Mouse (Mus musculus): ENCODE data around the gene Alg1.
A peak's percentile ranks its signal among the peaks of the same experiment; 100 is the strongest.
"Not testable (repeated sequence)": the region's sequence is repeated elsewhere in the genome, so short reads cannot be mapped to it uniquely, and the experiment has no call there.

Alg1 gene

DNA sequence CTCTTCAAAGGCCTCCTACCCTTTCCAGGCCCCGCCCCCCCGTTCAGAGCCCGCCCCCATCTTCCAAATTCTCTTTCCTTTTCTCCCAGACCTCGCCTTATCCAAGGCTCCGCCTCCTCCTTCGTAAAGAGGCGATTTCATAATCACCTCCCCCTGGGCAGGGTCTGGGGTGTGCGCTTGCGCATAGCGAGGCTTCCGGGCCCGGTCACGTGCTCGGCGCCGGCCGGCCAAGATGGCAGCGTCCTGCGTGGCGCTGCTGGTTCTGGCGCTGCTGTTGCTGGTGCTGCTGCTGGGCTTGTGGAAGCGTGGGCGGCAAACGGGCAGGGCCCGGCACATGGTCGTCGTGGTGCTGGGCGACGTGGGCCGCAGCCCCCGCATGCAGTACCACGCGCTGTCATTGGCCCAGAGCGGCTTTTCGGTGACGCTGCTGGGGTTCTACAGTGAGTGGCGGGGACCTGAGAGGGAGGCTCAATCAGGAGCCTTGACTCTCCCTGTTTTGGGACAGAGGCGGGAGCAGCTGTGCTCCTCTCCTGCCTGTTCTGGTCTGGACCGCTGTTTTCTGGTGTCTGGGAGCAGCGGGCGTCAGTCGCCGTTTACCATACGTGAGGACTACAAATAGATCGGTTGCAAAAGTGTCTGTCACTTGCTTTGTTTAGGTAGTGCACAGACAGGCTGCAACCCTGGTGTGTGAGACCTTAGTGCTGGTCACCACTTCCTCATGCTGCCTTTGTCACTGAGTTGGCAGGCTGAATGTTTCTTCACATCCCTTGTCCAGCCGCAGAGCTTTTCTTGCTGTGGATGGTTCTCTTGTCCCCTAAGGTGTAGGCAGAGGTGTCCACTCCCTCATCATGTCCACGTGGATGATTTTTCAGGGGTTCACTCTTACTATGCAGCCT is at the start of gene Alg1:
Alg1 (plus strand) TSS at position 204 of the 896 bp plus-strand sequence.
- peak; percentile 96 for DNase-seq

DNA sequence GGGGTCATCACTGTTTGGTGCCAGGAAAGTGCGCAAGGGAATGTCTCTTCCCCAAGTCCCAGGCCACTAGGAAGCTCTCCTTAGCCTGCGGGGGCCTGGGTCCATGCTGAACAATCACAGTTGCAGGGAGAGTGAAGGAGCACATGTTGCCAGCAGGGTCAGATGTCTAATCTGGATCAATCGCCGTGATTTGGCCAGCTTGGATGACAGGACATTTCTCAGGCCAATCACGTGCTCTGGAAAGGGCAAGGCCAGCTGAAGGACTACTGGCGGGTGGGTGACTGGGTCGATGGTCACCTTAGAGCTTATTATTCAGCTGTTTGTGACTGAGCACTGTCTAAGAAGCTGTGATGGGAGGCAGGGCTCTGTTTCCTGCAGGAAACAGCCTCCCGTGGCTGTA is 49.3 kb upstream of the Alg1 start:
- DNase-seq = no peak

DNA sequence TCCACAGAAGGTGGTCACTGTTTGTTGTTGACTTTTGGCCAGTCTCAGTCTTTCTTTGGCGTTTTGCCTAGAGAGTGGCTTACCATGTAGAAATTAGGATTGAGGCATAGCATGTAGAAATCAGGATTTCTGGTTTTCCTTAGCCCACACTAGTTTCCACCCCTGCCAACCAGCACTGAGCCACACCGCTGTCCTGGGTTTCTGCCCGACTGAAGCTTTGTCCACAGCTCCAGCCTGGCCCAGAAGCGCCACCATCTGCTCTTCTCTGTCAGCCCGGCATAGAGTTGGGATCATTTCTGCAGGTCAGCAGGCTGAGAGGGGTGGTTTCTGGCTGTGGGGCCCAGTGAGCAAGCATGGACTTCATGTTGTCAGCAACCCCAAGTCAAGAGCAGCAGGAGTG is 48.5 kb upstream of the Alg1 start:
- no peak for DNase-seq

DNA sequence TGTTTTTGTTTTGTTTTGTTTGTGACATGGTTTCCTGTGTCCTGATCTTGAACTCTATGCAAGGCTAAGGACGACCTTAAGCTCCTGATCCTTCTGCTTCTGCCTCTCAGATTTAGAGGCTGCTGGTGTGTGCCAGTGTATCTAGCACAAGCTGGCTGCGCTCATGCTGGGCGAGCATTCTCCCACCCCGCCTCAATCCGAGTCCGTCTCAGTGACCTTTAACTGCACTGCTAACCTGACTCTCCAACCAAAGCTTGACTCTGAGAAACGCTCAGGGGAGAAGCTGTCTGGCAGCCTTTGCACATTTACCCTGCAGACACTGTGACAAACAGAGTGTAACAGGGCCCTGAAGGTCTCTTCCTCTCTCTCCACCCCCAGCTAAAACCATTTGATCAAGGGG is 47.7 kb upstream of the Alg1 start:
- DNase-seq = no peak

DNA sequence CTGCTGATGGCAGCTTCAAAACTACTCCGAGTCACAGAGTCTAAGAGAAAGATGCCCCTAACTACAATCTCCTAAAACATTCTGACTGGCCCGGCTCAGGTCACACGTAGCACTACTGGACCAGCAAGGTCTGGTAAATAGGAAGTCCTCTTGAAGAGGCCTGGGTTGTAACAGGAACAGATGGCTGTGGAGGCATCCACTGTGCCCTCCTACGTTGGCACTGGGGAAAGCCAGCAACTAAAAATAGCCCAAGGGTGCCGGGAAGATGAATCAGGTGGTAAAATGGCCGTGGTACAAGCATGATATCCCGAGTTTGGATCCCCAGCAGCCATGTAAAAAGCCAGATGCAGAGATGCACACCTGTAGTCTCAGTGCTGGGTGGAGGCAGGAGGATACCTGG is 47.2 kb upstream of the Alg1 start:
- no peak for DNase-seq

DNA sequence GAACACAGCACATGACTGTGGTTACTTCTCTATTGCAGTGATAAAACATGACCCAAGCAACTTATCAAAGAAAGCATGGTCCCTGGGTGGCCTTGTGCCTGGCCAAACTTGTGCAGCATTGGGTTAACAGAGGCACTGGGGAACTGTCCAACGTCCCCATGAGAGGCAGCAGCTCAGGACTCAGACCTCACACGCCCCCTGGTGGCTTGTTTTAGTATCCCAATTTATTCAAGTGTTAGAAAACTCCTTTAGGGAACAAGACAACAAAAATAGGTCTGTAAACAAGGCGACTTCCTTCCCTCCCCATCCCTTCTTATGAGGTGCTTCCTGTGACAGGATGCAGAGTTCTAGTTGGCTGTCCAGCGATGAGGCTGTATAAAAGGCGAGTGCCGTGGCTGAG is 38.3 kb upstream of the Alg1 start:
- peak; percentile 74 for DNase-seq

DNA sequence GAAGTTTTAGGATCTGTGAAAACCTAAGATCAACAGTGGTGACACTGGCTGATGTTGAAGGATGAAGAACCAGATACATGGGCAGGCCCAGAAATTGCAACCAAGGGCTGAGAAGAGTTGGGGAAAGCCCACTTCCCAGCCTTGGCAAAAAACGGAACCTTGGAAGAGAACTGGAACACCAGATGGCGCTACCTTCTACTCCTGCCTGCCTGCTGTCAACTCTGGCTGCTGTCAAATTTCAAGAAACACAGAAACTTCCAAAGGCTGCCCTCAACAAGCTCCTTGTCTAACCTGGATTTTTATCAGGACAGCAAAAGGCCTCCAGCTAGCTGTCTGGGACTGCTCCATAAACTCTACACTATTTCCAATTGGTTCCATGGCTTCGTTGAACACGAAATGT is 30.7 kb upstream of the Alg1 start:
- peak; percentile 70 for DNase-seq

DNA sequence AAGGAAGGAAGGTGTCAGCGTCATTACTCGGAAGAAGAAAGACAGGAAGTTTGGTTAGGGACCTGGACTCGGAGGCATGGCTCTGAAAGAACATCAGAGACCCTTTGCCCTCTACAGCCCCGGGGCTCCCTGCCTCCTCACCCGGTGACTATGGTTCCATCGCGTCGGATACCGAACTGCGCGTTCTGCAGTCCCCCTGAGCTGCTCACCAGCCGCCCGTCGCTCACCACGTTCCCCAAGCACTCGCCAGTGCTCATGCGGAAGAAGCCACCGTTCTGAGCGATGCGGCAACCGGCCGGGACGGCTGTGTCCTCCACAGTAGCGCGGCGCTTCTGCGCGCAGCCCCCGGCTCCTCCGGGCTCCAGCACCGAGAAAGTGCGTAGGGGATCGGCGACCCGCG is 30.2 kb upstream of the Alg1 start:
- DNase-seq = peak; percentile 46

DNA sequence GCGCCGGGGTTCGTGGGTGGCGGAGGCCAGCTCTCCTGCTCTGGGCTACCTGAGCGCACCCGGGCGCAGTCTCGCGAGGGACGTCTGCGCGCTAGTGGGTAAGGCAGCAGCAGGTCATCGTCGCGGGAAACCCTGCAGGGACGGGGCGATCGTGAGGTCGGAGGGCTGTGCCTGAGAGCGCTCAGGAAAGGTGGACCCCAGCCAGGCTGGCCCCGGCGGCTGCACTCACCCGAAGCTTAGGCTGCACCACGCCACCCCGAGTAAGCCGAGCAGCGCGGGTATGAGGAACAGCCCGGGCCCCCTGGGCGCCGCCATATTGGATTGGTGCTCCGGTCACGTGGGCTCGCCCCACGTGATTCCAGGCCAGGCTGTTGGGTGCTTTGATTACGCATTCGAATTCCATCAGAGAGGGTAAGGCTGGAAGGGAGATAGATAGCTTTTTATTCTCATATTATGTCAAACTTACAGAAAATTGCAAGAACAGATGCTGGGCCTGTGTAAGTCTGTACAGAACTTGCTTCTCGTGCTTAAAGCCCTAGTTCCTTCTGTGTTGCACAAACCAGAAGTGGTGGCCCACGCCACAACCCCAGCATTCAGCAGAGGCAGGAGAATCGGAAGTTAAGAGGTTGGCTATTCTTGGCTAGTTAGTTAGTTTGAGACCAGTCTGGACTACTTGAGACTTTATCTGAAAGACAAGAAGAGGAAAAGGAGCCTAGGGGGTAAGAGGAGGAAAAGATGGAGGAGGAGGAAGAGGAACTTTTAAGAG is 29.6 kb upstream of the Alg1 start, which contains the start of gene Nagpa:
Nagpa (minus strand) TSS at position 345 of the 766 bp plus-strand sequence.
- DNase-seq = peak; percentile 89

DNA sequence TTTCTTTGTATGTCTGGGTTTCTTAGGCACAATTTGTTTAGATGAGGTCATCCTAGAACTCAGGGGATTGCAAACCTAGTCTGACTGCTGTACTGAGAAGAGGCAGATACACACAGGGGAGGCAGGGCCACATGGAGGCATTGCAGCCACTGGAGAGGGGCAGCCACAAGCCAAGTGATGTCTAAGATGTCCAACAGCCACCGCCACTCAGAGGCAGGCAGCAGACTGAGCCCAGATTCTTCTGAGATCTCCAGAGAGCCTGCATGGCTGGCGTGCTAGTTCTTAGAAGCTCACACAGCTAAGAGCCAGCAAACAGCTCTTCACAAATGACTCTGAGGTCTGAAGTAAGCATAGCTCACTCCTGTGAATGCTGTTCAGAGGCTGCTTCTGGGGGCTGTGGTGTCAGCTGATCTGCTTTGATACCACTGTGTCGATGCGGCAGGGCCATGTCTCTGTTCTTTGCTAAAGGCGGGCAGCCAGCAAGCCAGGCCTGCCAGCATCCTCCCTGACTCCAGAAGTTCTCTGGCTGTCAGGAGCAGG is 27.9 kb upstream of the Alg1 start:
- no peak for DNase-seq

DNA sequence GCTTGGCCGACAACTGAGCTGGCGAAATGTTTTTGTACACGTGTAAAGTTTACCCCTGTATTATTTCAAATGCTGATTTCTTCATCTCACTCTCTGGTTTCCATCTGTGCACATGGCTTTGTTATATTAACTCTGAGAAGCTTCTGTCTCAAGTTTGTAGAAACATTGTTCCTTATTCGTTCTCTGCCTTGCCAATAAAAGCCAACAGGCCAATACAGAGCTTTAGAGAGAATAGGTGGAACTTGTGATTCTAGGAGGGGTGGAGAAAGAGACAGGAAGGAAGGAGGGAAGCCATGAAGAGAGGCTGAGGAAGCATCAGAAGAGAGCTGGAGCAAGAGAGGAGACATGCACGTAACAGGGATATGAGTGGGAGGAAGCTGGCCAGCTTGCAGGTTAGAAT is 27.4 kb upstream of the Alg1 start:
- no peak for DNase-seq

DNA sequence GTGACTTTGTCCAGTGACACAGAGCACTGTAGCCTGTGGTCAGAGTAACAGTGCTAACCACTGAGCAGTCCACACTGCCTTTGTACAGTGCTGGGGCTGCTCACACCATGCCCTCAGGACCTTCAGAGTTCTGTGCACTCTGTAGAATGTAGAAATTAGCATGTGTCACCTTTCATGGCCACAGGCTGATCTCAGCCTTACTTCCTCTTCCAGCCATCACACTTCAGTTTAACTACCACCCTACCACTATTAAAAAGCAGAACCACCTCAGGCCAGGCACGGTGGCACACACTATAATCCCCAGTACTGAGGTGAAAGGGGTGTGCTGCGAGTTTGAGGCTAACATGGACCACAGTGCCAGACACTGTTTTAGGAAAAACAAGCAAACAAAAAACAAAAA is 23.1 kb upstream of the Alg1 start:
- no peak for DNase-seq

DNA sequence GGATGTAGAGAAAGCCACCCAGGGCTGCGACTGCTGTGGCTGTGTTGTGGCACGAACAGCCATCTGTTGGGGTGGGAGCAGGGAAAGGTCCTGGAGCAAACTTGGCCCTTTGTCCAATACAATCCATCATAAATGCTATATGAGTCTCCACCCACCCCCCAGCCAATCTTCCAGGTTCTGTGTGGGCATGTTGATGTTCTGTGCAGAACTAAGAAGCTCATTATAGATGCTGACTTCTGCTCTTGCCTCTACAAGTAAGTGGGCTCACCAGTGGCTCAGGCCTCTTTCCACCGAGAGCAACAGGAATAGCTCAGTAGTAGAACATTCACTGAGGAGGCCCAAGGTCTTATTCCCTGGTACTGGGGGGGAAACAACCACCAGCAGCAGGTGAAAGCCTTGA is 21.3 kb upstream of the Alg1 start:
- DNase-seq = no peak

DNA sequence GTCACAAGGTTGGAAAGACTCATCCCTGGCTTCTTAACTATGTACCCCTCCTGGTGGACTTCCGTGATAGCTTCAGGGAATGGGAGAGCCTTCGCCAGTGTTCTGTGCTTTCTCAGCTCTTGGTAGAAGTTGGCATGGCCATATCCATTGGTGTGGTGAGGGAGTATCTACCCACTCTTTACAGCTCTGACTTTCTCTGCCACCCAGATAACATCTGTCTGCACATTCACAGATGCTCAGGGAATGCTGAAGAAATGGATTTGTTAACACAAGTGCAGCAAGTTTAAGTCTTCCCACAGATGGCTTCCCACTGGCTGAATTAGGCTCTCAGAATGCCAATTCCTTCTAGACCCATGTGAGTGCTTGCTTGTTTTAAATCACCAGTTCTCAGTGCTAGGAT is 19.3 kb upstream of the Alg1 start:
- no peak for DNase-seq

DNA sequence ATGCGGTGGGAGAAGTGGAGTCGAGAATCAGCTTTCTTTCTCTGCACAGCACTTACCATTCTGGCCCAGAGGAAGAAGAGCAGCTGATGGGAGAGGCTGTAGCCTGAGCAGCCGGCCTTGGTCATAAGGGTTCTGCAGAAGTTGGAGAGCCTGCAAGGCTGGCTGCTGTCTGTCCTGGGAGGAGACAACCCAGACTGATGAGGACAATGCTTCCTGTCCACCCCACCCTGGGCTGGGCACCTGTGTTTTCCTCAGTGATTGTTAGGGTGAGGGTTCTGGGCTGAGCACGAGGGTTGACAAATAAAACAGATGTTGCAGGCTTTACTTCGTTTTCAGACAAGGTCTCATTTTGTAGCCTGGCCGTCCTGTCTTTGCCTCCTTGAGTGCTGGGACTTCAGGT is 16.7 kb upstream of the Alg1 start:
- DNase-seq = no peak

DNA sequence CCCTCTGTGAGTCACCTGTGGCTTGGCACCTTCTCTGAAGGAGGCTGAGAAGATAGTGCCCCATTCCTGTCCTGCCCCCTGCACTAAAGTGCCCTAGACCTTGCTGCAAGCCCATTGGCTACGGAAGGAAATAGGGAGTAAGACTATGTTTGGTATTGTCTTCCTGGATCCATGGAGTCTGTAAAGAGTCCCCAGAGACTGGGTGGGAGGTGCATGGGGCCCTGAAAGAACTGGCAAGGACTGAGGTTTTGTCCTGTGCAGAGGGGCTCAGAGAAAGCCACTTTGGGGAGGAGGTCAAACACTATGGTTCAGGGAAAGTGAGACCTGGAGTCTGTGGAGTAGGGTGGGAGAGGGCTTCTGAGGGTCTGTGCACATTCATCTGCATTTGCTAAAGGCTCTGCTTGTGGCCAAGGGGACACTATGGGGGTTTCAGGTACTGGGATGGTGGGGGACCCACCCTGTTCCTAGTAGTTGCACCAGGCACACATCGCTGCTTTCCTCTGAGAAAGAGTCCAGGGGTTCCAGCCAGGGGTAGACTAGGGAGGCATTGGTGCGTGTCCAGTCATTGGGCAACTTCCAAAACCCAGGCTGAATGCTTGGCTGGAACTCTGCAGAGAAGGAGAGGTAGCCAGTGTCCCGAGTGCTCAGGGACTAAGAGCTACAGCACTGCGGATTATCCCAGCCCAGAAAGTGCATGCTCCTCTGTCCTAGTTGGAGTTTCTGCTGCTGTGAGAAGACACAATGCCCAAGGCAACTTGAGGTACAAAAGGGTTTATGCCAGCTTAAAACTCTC is 15.9 kb upstream of the Alg1 start:
- peak; percentile 59 for DNase-seq

DNA sequence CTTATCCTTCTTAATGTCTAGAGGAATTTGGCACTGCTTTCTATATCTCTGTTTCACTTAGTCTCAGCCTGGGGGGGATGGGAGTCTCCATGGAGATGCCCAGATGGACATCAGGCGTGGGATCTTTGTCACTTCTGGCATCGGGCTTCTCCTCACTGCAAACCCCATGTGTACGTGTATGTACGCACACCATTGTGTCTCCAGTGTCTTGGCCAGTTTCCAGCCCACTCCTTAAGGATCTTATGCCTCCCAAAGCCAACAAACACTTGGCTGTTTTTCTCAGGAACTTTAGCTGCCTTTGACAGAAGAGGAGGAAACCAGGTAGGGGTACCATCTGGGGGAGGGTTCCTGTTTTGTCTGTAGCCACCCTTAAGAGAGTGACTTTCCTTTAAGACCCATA is 12.0 kb upstream of the Alg1 start:
- peak; percentile 19 for DNase-seq

DNA sequence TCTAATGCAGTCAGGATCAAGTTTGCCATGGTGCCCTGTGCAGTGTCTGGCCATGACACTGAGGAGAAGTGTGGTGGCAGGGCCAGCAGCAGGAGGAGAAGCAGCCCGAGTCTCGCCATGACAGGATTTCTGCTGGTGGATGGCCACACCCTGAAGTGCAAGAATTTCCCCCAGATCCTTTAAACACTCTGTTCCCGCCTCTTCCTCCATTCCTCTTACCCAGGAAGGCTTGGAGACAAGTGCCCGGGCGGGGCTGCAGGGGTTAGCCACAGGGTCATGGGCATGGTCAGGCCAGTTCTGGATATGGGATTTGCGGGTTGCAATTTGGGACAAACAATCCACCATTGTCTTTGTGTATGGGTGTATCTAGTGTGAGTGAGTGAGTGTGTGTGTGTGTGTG is 11.3 kb upstream of the Alg1 start, which contains the start of gene AU021092:
AU021092 (minus strand) TSS at position 160 of the 400 bp plus-strand sequence.
- DNase-seq = peak; percentile 49

DNA sequence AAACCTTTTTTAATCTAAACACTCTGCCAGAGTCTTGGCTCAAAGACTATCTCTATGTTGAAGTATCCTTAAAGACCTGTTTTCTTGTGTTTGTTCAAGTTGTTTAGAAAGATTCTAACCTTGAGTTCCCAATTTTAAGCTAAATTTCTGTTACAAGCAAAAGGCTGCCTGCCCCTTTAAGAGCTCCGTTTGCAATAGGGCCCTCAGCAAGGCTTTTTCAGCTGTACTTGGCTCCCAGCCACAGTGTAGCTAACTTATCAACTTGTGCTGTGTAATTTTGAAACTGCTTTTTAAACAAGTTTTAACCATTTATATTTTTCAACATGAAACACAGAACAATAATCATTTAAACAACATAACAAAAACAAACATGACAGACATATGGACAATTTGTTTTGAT is 6.9 kb upstream of the Alg1 start:
- peak; percentile 43 for DNase-seq

DNA sequence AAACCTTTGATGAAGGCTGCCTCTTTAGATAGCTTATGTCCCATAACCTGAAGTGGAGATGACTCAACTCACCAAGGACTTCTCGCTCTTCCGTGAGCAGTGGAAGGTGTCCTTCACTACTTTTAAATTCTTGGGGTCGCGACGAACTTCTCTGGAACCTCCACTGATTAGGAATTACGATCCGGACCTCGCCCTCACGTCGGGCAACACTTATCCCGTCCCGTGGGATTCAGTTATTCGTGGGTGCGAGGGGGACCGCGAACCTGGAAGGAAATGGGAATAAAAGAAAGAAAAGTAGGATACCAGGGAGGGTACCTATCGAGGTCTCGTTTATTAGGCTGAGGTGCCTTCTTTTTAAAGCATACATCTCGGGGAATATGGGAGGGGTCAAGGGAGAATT is 5.9 kb upstream of the Alg1 start:
- not testable (repeated sequence) for DNase-seq

DNA sequence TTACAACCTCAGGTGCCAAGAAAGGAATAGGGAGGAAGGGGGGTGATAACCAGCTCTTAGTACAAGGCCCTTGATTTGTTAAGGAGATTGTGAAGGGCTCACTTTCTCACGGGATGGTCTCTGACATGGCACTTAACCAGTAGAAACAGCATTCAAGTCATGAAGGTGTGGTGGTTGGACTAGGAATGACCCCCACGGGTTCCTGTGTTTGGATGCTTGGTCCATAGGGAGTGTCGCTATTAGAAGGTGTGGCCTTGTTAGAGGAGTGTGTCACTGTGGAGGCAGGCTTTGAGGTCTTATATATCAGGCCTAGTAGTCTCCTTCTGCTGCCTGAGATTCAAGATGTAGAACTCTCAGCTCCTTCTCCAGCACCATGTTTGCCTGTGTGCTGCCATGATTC is 5.3 kb upstream of the Alg1 start:
- not testable (repeated sequence) for DNase-seq

DNA sequence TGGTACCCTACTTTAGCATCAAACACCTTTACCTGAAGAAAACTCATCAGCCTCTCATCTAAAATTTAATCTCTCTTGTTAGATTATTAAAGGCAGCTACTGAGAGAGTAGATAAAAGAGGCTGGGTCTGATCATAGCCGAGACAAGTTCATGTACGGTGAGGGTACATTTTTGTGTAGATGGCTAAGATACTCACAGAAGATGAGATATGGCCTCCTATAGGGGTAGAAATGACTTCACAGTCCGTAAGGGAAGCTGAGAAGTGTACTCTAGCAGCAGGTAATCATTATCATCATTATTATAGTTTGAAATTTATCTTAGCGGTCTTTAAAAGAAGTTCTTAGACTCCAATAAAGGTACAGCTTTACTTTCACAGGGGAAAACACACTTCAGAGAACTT is 439 bp upstream of the Alg1 start:
- DNase-seq = no peak

DNA sequence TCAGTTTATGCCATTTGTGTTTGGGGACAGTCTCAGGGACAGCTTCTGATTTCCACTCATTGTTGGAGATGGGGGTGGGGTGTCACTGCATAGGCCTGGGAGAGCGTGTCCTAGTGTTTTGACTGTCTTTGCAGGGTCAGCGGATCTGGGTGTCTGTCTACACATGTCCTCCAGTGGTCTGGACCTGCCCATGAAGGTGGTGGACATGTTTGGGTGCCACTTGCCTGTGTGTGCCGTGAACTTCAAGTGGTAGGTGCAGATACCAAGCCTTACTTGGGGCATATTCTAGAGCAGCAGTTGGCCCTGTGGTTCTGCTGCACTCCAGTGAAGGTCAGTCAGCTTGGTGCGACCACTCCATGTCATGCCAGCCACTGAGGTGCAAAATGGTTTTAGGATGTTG is 8.9 kb downstream of the Alg1 start:
- DNase-seq = no peak

All from kidney, postnatal 10 days (tissue).